Mouse (Mus musculus) megakaryocyte-erythroid progenitor cell, adult 5-6 weeks (primary cell): Measurements from ENCODE around the gene Copz2. TPM values are rescaled to one million over a fixed set of nuclear protein-coding genes. Genes with fewer than 3 reads are reported as not detected.
"Not testable (repeated sequence)": the region's sequence is repeated elsewhere in the genome, so short reads cannot be mapped to it uniquely, and the experiment has no call there.

Experiments used
- ATAC-seq: replicated peaks from 2 replicates; pipeline ENCODE4 v1.8.0; 2016; ENCODE audit warnings: mild to moderate bottlenecking, inconsistent platforms; ENCODE audit not compliant: severe bottlenecking, poor library complexity, low FRiP score, low TSS enrichment
- total RNA-seq, 2 experiments: library from RNA; stranded (forward) in 1 of 2; stranded (reverse) in 1 of 2; fragments of 200-1000, 215-1000 nt in 1 of 2; fragments of >200 nt in 1 of 2; fragmentation: Nextera tagmentation in 1 of 2; gene quantifications; 2 replicates each; pipeline ENCODE4 v1.2.3; 2014 to 2017

Copz2 gene
- total RNA-seq, 2 experiments from 2014 or later = 3.2 TPM; not detected in 1

DNA sequence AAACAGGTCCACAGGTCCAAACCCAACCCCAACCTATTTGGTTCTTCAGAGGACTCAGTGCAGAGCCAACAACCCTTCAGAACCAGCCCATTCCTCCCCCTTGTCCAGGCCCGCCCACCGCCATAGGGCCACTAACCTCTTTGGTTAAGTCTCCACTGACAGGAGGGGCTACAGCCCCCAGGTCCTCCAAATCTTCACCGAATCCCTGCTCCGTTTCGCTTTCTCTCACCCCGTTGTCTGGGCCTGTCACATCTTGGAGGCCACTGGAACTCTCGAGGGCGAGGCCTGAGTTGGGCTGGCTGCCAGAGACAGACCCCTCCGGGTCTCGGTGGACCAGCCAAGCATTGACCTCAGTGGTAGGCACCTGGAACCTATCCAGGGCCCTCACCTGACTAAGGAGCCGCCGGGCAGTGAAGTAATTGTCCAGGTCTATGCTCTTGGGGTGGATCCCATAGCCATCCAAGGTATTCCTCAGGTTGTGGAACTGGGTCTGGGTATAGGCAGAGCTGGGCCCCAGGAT lies 22.5 kb upstream of the Copz2 start:
- ATAC-seq = no peak

DNA sequence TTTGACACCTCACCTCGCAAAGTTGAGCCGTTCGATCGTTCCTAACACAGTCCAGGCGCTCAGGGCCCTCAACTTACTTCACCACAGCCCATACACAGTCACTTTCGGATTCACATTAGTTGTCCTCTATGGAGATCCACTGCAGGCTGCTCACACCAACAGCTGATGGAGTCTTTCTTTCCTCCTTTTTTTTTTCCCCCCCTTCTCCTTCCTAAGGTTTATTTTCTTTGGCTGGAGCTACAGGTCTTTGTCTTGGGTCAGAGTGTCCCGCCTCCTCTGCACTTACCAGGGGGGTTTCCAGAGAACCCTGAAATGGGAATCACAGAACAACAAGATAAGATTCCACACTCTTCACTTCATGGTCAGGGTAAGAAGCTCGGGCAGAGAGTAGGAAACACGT lies 21.8 kb upstream of the Copz2 start:
- no peak for ATAC-seq

- no peak for ATAC-seq
Measured at GRCm38 (mm10) chr11:96828881-96829280, 20.8 kb upstream of the Copz2 start.

DNA sequence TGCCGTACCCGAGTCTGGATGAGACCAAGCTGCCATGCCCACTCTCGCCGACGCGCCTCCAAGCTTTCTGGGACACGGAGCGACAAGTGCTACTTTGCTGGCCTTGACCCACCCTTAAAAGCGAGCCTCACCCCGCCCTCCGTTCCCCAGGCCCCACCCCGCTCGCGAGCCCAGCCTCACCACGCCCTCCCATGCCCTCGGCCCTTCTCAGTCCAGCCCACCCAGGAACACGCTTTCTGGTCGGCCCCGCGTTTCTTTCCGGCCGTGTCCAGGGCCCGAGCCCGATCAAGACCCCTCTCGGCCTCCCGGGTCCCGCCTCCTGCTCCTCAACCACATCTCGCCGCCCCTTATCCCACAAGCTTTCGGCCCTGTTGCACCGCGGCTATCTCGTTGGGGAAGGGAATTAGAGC lies 20.3 kb upstream of the Copz2 start:
- peak; percentile 58 for ATAC-seq

- ATAC-seq = peak; percentile 97
Measured at GRCm38 (mm10) chr11:96829813-96830538, 19.7 kb upstream of the Copz2 start, which contains the start of gene Nfe2l1. TSS of gene Nfe2l1 (minus strand) at chr11:96829968.

- ATAC-seq = no peak
Measured at GRCm38 (mm10) chr11:96830539-96831216, 19.0 kb upstream of the Copz2 start.

DNA sequence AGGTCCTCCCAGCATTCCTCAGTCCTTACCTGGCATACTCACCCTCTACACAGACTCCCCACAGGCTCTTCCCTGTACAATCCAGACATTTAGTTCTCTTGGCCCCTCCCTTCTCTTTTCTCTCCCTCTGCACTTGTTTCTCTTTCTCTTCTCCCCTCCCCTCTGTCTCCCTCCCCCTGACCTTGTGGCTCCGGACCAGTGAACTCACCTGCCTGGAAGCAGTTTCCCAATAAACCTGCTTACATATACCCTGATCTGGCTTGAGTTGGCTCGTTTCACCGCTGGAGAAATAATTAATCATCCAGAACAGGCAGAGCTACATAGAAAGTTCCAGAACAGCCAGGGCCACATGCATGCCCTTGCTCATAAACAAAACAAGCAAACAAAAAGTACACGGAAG lies 18.2 kb upstream of the Copz2 start:
- ATAC-seq = no peak

DNA sequence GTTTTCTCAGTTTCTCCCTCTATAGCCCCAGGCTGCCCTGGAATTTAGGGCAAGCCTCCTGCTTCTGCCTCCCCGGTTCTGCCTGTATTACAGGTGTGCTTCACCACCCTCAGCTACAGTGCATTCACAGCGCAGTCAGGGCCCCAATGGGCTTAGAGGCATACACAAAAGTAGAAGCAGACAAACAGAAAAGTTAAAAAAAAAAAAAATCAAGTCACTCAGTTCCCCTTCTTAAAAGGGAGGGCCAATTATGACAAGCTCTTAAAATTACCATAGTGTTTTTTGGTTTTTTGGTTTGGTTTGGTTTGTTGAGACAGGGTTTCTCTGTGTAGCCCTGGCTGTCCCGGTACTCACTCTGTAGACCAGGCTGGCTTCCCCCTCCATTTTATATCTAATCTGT lies 17.1 kb upstream of the Copz2 start:
- no peak for ATAC-seq

GRCm38 (mm10) chr11:96832973-96833372 lies 16.7 kb upstream of the Copz2 start:
- ATAC-seq = no peak

DNA sequence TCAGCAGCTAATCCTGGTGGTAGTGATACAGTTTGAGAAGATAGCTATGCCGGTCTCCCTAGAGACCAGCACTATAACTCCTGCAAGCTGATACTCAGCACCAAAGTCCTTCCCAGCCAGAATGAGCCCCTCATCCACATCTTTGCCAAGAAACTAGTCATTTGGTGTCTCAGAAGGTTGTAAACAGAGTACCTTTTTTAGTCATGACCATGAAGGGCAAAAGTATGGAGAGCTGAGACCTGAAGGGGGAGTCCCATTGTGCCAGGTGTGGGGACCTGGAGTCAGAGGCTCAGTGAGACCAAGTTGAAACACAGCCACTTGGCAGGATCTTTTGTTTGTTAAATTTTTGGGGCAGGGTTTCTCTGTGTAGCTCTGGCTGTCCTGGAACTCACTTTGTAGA lies 15.5 kb upstream of the Copz2 start:
- no peak for ATAC-seq

GRCm38 (mm10) chr11:96837298-96837697 lies 12.4 kb upstream of the Copz2 start:
- 0 out of 2 replicates have a peak, but pooled peaks have one; percentile 71 for ATAC-seq

DNA sequence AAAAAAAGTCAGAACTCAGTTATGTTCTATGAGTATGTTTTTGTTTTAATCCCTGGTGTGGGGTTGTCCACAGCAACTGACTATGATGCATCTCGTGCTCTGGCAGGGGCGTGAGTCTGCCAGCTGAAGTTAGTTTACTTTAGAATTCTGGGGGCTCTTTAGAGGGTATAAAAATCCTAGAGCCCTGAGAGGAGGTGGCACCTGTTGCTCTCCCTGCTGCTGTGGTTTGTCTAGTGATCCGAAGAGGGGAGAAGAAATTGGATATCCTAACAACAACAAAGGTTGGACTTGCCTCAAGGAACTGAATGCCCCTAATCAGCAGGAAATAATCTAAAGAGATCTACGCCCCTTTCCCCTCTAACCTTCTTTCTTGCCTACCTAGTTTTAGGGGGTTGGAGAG lies 11.3 kb upstream of the Copz2 start:
- ATAC-seq = no peak

DNA sequence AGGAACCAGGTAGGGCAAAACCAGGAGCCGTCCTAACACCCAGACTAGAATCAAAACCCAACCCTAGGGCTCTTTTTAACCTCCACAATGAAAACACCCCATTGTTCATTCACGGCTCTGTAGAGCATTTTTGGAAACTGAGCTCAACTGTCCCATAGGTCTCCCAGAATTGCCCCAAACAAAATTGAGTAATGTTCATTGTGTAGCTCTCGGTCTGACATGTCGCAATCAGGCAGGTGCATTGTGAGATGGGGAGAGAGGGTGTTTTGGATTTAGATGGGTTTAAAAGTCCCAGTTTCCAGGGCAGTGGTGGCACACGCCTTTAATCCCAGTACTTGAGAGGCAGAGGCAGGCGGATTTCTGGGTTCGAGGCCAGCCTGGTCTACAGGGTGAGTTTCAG lies 10.2 kb upstream of the Copz2 start:
- no peak for ATAC-seq

GRCm38 (mm10) chr11:96839877-96840276 lies 9.8 kb upstream of the Copz2 start:
- ATAC-seq = no peak

GRCm38 (mm10) chr11:96840290-96840689 lies 9.4 kb upstream of the Copz2 start:
- ATAC-seq = no peak

DNA sequence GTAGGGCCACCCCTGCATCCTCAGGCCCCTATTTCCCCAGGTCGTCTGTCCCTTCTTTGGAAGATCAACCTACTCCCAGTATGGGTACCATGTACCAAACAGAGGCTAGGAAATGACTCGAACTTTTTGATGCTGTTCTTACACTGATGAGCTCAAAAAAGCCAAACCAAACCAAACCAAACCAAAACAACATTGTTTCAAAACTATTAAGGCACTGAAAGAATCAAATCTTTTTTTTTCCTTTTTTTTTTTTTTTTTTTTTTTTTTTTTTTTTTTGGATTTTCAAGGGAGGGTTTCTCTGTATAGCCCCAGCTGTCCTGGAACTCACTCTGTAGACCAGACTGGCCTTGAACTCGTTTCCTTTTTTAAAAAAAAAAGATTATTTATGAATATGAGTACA lies 6.0 kb upstream of the Copz2 start:
- no peak for ATAC-seq

GRCm38 (mm10) chr11:96847240-96847639 lies 2.4 kb upstream of the Copz2 start:
- ATAC-seq = no peak

GRCm38 (mm10) chr11:96848694-96849093 lies 976 bp upstream of the Copz2 start:
- no peak for ATAC-seq

GRCm38 (mm10) chr11:96849145-96849544 lies 525 bp upstream of the Copz2 start:
- ATAC-seq = not testable (repeated sequence)

- ATAC-seq = no peak
Measured at GRCm38 (mm10) chr11:96857446-96857845, 7.8 kb downstream of the Copz2 start.

DNA sequence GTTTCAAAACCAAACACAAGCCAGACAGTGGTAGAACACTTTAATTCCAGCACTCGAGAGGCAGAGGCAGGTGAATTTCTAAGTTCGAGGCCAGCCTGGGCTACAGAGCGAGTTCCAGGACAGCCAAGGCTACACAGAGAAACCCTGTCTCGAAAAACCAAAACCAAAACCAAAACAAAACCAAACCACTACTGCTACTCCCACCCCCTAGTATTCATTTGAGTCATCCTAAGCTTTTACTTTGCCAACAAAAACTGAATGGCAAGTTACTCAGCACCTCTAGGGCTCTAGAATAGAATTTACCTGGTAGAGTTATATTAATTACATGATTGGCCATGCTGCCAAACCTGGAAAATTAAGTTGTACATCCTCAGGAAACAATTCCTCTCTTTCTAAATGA lies 10.0 kb downstream of the Copz2 start:
- no peak for ATAC-seq
